Mouse (Mus musculus): ENCODE results near the gene Zbed4.
"Not testable (repeated sequence)": the region's sequence is repeated elsewhere in the genome, so short reads cannot be mapped to it uniquely, and the experiment has no call there.

The Zbed4 gene

DNA sequence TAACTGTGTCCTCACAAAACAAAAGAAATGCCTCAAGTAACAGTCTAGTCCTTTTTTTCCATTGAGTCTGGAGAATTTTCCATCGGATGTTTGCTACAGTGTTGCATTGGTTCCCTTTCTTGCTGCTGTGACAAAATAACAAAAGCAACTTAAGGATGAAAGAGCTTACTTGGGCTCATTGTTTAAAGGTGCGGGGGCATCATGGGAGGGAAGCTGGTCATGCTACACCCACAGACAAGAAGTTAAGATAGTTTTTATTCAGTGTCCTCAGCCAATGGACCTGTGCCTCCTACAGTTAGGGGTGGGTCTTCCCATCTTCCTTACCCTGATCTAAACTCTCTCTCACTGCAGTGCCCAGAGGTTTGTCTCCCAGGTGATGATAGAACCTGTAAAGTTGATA lies 13.0 kb upstream of the Zbed4 start:
- DNase-seq (ENCODE audit: low read depth), result no peak

DNA sequence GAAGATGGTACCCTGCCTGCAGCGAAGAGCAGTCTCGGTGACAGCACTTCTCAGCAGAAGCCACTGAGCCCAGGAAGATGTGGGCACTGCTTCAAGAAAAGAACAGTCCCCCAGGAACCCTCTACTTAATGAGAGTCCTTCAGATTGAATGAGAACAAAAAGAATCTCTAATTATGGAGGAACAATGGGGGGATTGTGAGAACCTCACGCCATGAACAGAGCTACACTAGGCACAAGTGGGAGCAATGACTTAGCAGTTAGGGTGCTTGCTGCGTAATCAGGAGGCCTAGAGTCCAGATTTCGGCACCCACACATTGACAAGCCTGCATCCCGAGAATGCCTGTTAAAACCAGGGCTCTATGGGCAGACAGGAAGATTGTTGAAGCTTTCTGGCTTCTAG lies 10.1 kb upstream of the Zbed4 start:
- no peak for DNase-seq (ENCODE audit: low read depth)

GRCm38 (mm10) chr15:88743371-88743770 lies 8.1 kb upstream of the Zbed4 start:
- DNase-seq (ENCODE audit: low read depth), result not testable (repeated sequence)

DNA sequence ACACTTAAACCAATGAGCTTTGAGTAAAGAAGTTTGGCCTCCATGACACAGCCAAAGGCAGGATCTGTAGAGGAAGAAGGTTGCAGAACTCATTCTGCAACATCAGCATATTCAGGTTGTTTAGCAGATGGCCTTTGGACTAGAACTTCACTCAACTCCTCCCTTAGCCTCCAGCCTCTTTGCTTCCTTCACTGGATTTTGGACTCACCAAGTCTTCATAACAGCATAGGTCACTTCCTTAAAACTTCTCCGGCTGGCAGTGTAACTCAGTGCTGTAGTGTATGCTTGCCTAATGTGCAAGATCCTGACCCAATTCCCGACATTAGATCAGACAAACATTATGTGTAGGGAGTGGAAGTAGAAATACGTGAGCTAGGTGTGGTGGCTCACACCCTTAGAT lies 6.1 kb upstream of the Zbed4 start:
- DNase-seq (ENCODE audit: low read depth), result no peak

GRCm38 (mm10) chr15:88745926-88746325 lies 5.5 kb upstream of the Zbed4 start:
- no peak for DNase-seq (ENCODE audit: low read depth)

GRCm38 (mm10) chr15:88749617-88750016 lies 1.8 kb upstream of the Zbed4 start:
- not testable (repeated sequence) for DNase-seq (ENCODE audit: low read depth)

DNA sequence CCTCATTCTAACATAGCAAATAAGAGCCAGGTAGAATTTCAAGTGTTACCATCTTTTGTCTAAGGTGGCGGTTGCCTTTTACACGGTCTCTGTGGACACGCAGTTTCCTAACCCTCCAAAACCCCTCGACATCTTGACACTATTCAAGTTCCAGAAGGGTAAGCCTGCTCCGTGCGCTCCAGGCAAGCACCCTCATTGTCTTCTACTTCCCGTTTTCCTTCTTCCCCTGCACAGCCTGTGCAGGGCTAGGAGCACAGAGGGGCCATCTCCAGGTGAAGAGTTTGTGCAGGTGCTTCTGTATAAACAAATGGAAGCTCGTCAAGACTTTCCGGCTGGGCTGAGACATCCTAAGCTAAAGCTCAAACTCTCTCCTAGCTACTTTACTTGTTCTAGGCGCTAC lies 1.4 kb upstream of the Zbed4 start:
- no peak for DNase-seq (ENCODE audit: low read depth)

- peak; percentile 98 for DNase-seq (ENCODE audit: low read depth)
Measured at GRCm38 (mm10) chr15:88750677-88751563, 540 bp upstream of the Zbed4 start.

DNA sequence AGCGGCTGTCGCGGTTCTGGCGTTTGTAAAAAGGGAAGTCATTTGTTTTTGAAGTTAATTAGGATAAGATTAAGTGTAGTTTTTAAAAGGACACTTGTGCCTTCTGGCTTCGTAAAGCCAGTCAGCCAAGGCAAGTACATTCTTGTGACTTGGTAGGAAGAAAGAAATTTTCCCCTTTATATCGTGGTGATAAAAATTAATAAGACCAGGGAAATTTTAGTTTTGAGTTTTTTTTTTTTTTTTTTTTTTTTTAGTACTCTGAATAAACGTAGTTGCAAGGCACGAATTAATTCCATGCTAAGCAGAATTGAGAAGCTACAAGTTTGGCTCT lies 908 bp downstream of the Zbed4 start:
- no peak for DNase-seq (ENCODE audit: low read depth)

DNA sequence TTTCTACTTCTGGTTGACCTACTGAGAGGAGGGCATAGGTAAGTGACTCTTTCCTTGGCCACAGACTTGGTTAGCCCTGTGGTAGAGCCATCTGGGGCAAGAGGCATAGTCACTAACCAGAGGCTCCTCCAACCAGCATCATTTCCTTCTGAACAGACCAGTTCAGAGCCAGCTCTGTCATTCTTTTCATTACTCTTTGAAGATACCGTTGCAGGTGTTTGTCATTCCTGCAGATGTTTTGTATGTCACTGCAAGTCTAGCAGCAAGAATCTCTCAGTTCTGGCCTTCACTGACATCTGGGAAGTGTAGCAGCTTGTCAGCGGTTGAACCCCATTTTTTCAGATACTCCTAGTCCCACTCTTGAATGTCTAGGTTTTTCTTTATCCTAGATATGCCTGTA lies 3.4 kb downstream of the Zbed4 start:
- no peak for DNase-seq (ENCODE audit: low read depth)

DNA sequence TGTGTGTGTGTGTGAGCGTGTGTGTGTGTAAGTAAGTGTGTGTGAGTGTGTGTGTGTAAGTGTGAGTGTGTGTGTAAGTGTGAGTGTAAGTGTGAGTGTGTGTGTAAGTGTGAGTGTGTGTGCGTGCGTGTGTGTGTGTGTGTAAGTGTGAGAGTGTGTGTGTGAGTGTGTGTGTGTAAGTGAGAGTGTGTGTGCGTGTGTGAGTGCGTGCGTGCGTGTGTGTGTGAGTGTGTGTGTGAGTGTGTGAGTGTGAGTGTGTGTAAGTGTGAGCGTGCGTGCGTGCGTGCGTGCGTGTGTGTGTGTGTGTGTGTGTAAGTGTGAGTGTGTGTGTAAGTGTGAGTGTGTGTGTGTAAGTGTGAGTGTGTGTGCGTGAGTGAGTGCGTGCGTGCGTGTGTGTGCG lies 4.3 kb downstream of the Zbed4 start:
- no peak for DNase-seq (ENCODE audit: low read depth)

DNA sequence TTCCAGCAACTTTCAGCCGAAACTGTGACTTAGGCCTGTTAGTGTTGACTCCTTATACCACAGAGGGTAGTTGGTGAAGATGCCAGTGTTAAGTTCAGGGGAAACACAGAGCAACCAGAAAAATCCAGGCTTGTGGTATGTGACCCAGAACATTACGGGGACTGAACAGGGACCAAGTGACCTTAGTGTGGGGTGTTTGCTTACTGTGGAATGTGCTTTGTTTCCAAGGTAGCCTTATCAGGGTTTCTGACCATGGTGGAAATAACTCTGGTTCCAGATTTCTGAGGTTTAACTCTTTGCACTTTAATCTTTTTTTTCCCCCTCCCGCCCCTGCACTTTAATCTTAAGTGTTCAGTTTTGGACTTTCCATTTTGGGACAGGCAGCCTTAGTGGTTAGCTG lies 6.6 kb downstream of the Zbed4 start:
- DNase-seq (ENCODE audit: low read depth), result no peak

- peak; percentile 52 for DNase-seq (ENCODE audit: low read depth)
Measured at GRCm38 (mm10) chr15:88761551-88761950, 10.1 kb downstream of the Zbed4 start.

DNA sequence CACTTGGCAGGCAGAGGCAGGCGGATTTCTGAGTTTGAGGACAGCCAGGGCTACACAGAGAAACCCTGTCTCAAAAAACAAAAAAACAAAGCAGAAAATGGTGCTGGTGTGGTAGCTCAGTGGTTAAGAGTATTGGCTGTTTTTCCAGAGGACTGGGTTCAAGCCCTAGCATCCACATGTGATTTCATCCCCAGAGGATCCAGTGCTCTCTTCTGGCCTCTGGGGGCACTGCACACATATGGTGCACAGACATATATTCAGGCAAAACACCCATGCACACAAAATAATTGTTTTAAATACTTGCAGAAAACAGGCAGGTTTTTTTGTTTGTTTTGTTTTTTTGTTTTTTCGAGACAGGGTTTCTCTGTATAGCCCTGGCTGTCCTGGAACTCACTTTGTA lies 14.7 kb downstream of the Zbed4 start:
- DNase-seq (ENCODE audit: low read depth), result not testable (repeated sequence)

DNA sequence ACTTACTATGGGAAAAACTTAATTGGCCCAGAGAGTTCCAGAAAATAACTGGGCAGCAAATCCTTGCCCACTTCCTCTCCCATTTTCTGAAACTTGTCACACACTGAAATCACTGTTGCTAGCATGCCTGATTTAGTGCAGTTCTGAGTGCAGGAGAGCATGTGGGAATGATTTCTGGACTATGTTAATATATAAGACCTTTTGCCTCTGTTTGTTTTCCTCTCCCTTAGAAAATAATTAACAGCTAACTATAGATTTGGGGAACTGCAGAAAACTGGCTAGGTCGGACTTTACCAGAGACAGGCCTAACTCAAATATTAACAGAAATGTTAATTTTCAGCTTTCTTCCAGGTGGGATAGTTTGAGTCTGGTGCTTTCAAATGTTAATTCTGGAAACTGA lies 17.1 kb downstream of the Zbed4 start:
- no peak for DNase-seq (ENCODE audit: low read depth)

DNA sequence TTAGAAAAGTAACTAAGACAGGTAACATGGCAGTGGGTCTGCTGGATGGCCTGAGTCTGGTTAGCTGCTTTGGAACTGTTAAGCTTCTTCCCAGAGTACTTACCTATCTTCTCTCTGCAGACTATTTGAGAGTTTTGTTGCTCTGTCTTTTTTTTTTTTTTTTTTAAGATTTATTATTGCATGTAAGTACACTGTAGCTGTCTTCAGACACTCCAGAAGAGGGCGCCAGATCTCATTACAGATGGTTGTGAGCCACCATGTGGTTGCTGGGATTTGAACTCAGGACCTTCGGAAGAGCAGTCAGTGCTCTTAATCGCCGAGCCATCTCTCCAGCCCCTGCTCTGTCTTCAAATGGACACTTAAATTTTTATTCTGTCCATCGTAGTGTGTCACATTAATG lies 23.2 kb downstream of the Zbed4 start:
- not testable (repeated sequence) for DNase-seq (ENCODE audit: low read depth)

DNA sequence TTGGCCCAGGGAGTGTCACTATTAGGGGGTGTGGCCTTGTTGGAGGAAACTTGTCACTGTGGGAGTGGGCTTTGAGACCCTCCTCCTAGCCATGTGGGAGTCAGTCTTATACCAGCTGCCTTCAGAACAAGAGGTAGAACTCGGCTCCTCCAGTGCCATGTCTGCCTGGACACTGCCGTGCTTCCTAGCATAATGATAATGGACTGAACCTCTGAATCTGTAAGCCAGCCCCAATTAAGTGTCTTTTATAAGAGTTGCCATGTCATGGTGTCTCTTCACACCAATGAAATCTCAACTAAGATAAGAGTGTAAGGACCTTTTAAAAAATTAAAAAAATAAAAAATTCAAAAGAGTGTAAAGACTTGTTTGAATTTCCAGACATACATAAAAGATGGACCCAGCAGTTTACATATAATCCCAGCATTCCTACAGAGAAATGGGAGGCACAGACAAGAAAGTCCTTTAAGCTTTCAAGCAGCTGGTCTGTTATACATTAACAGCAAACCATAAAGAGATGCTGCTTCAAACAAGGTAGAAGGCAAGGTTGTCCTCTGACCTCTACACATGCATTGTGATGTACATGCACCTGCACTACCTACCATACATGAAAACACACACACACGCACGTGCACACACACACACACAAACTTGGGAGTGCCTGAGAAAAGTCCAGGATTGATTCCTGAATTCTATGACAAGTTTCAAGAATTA lies 40.8 kb downstream of the Zbed4 start:
- DNase-seq (ENCODE audit: low read depth), result no peak

- DNase-seq (ENCODE audit: low read depth), result not testable (repeated sequence)
Measured at GRCm38 (mm10) chr15:88794729-88795128, 43.3 kb downstream of the Zbed4 start.

GRCm38 (mm10) chr15:88799950-88800371 lies 48.5 kb downstream of the Zbed4 start:
- DNase-seq (ENCODE audit: low read depth), result no peak

DNA sequence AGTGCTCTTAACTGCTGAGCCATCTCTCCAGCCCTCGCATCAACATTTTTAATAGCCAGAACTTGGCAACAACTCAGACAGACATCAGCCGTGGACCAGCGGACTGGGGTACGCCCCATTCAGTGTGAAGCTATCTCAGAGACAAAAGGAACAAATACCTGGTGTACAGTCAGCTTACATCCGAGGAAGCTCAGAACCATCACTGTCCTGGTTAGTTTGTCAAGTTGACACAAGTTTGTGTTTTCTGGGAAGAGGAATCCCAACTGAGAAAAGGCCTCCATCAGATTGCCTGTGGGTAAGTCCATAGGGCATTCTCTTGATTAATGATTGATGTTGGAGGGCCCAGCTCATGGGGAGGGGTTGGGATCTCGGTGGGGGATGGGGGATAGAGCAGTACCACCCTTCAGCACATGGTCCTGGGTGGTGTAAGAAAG lies 49.5 kb downstream of the Zbed4 start:
- no peak for DNase-seq (ENCODE audit: low read depth)

DNA sequence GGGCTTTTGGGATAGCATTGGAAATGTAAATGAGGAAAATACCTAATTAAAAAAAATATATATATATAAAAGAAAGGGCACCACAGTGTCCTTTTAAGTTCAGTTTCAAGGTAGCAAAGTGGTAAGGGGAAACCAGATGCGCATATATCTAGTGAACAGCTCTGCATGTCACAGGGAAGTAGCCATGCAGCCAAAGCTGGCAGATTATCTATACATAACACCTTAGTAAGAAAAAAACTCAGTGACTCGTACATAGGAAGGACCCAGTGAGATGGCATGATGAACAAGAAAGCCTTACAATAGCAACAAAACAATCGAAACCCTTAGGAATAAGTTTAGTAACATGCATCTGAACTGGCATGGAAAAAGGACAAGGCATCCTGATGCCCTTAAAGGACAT lies 50.4 kb downstream of the Zbed4 start:
- no peak for DNase-seq (ENCODE audit: low read depth)

DNA sequence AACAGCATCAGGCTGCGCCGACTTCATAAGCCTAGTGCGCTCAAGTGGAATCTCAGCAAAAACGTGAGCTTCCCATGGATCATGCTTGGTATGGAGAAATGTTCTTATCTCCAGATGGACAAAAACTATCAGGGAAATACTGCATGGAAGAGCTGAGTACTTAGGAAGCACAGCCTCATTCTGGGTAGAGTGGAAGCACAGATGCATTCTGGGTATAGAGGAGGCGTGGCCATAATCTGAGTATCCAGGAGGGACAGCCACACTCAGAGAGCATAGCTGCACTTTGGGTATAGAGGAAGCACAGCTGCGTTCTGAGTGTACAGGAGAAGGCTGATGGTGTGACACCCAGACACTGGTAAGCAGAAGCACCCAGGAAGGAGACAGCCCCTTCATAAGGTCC lies 50.9 kb downstream of the Zbed4 start:
- no peak for DNase-seq (ENCODE audit: low read depth)

DNA sequence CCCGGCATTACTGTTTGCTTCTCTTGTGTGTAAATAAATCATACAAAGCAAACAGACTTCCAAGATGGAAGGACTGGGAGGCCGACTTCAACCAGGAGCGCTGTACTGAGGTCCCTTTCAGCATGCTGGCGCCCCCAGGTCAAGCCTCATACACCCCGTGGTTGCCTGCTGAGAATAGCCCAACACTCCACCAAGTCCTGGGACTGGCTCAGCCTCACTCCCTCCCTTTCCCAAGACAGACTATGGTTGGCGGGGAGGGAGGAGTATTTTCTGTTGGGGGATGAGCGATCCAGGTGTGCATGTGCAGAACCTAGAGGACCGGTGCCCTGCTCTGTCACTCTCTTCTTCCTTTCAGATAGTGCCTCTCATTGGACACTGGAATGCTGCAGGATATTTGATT lies 56.7 kb downstream of the Zbed4 start:
- DNase-seq (ENCODE audit: low read depth), result no peak

GRCm38 (mm10) chr15:88810369-88810768 lies 58.9 kb downstream of the Zbed4 start:
- no peak for DNase-seq (ENCODE audit: low read depth)

Data from c-Kit-positive CD71-positive TER-119-negative erythroid progenitor cells, embryonic 14.5 days (primary cell).